Mouse (Mus musculus) heart, postnatal 0 days (tissue): Measurements from ENCODE around the gene Klf12. TPM values are rescaled to one million over a fixed set of nuclear protein-coding genes. Genes with fewer than 3 reads are reported as not detected.
A peak's percentile ranks its signal among the peaks of the same experiment; 100 is the strongest.

Source experiments
- ATAC-seq: fragments of 200-750 bp; cut with Nextera tagmentation; 2 replicates; pipeline ENCODE4 v1.8.0; 2017; ENCODE audit warnings: low read depth, moderate number of reproducible peaks, moderate library complexity; ENCODE audit not compliant: insufficient read depth
- DNase-seq: peaks from one replicate; pipeline ENCODE4 v3.0.0-alpha.2; 2016; ENCODE audit warnings: low spot score
- H3K27ac ChIP-seq: fragments of 300-500 bp; sonication (generic); 2 replicates; pipeline ENCODE4 v1.5.1; 2014; ENCODE audit warnings: low read depth, mild to moderate bottlenecking
- H3K27me3 ChIP-seq: fragments of 300-500 bp; sonication (generic); 2 replicates; pipeline ENCODE4 v1.6.1; 2014; ENCODE audit warnings: low read length, mixed read lengths; ENCODE audit not compliant: control insufficient read depth, insufficient read depth
- H3K36me3 ChIP-seq: fragments of 300-500 bp; sonication (generic); replicated peaks from 2 replicates; pipeline ENCODE4 v1.6.1; 2014; ENCODE audit warnings: low read length, mixed read lengths; ENCODE audit not compliant: control insufficient read depth, insufficient read depth
- H3K4me1 ChIP-seq: fragments of 300-500 bp; sonication (generic); 2 replicates; pipeline ENCODE4 v1.6.1; 2014; ENCODE audit warnings: antibody characterized with exemption; ENCODE audit not compliant: control insufficient read depth, insufficient read depth
- H3K4me2 ChIP-seq: fragments of 300-500 bp; sonication (generic); 2 replicates; pipeline ENCODE4 v1.6.1; 2014; ENCODE audit warnings: low read depth, mild to moderate bottlenecking, low read length, moderate library complexity
- H3K4me3 ChIP-seq: fragments of 300-500 bp; sonication (generic); 2 replicates; pipeline ENCODE4 v1.5.1; 2014; ENCODE audit warnings: low read depth, low read length
- H3K9ac ChIP-seq: fragments of 300-500 bp; sonication (generic); replicated peaks from 2 replicates; pipeline ENCODE4 v1.6.1; 2014; ENCODE audit warnings: low read depth, low read length, mixed read lengths
- H3K9me3 ChIP-seq: fragments of 300-500 bp; sonication (generic); replicated peaks from 2 replicates; pipeline ENCODE4 v1.6.1; 2016; ENCODE audit warnings: low read length; ENCODE audit not compliant: control insufficient read depth
- CTCF ChIP-seq: IDR thresholded peaks from 2 replicates; pipeline ENCODE4 v1.5.1; 2016; ENCODE audit warnings: antibody characterized with exemption, control low read depth, low read depth
- EP300 ChIP-seq: IDR thresholded peaks from 2 replicates; pipeline ENCODE4 v1.6.1; 2016; ENCODE audit warnings: antibody characterized with exemption, low read depth
- WGBS: fragments of 180-500 bp; shearing (Covaris S2); extraction: QIAGEN DNeasy Blood & Tissue Kit; methylation state at CpG from one replicate; pipeline ENCODE4 v1.1.7; 2014; 5-methylcytosine and 5-hydroxymethylcytosine counted together
- polyA plus RNA-seq: library from polyadenylated mRNA; unstranded; fragments of >200 nt; fragmentation: Nextera tagmentation; extraction: Ambion mirVana; gene quantifications from 2 replicates; pipeline ENCODE4 v1.2.1, GENCODE M21; 2015
- total RNA-seq: library from RNA; depleted of rRNA; stranded (reverse); fragments of >200 nt; gene quantifications from 2 replicates; pipeline ENCODE4 v1.2.3, GENCODE M21; 2014; ENCODE audit warnings: low replicate concordance

The Klf12 gene
- total and polyA plus RNA-seq, 2 experiments from 2014 or later, result 4.1 to 26.3 TPM

GRCm38 (mm10) chr14:100274179-100274578, 10.3 kb downstream of the Klf12 start:
- Histone ChIP-seq H3K27me3 (no peaks in the 10 kb centered on the region), H3K9me3 (no peaks in the 10 kb centered on the region), H3K4me3 (no peak overlapping the region), H3K9ac (no peak overlapping the region), H3K36me3 (no peaks in the 10 kb centered on the region), H3K4me2 (no peak overlapping the region), H3K4me1 (no peaks in the 10 kb centered on the region), H3K27ac (no peak overlapping the region)
- no peak for TF ChIP-seq EP300
- TF ChIP-seq CTCF, result no peak
- no peak for ATAC-seq
- DNase-seq, result no peak
- 81% methylated on average over 2 of the region's 2 CpGs for WGBS

- ATAC-seq (no peak), DNase-seq (peak; percentile 25)
- peak overlapping the region; percentile 61; the same call in 1 of the 2 replicates for H3K27ac ChIP-seq
- H3K9me3 ChIP-seq, result no peaks in the 10 kb centered on the region
- no peaks in the 10 kb centered on the region for H3K27me3 ChIP-seq
- TF ChIP-seq EP300 (no peak), CTCF (no peak)
- H3K4me1 ChIP-seq, result peaks cover 6% of the 10 kb centered on the region; the same call in 1 of the 2 replicates
- H3K36me3 ChIP-seq, result no peaks in the 10 kb centered on the region
- 62% methylated on average over 4 of the region's 4 CpGs for WGBS
- H3K4me3 ChIP-seq, result no peak overlapping the region
- H3K4me2 ChIP-seq, result no peak overlapping the region
- H3K9ac ChIP-seq, result no peak overlapping the region
These were observed 23.9 kb downstream of the Klf12 start for GRCm38 (mm10) chr14:100260531-100260930.

DNA sequence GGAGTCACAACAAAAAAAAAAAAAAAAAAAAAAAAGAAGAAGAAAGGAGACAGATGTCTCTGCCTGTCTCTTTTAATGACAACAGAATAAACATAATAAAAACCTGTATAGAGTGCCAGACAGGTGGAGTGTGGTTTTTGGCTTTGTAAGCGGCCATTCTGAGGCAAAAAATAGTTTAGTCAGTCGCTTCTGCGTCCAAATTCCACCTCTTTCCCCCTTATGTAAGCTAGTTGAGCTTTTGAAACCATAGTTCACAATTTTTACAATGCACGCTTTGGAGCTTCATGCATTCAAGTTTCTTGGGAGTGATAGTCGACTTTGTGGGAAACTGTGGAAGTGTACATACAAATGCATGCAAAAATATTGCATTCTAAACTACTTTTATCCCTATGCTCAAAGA, 41.4 kb downstream of the Klf12 start:
- no peak overlapping the region for H3K27ac ChIP-seq
- no peaks in the 10 kb centered on the region for H3K4me1 ChIP-seq
- no peaks in the 10 kb centered on the region for H3K9me3 ChIP-seq
- no peak for TF ChIP-seq EP300
- no peak for TF ChIP-seq CTCF
- H3K4me3 ChIP-seq, result no peak overlapping the region
- no peaks in the 10 kb centered on the region for H3K36me3 ChIP-seq
- no peak overlapping the region for H3K4me2 ChIP-seq
- ATAC-seq (no peak), DNase-seq (no peak)
- H3K9ac ChIP-seq, result no peak overlapping the region
- no peaks in the 10 kb centered on the region for H3K27me3 ChIP-seq
- WGBS, result 89% methylated on average over 5 of the region's 5 CpGs

GRCm38 (mm10) chr14:100239874-100240273, 44.6 kb downstream of the Klf12 start:
- H3K9me3 ChIP-seq, result no peaks in the 10 kb centered on the region
- no peak overlapping the region for H3K27ac ChIP-seq
- H3K36me3 ChIP-seq, result no peaks in the 10 kb centered on the region
- DNase-seq, result no peak
- TF ChIP-seq CTCF, result no peak
- TF ChIP-seq EP300, result no peak
- H3K4me3 ChIP-seq, result no peak overlapping the region
- no peak for ATAC-seq
- no peaks in the 10 kb centered on the region for H3K4me1 ChIP-seq
- H3K4me2 ChIP-seq, result no peak overlapping the region
- H3K27me3 ChIP-seq, result no peaks in the 10 kb centered on the region
- WGBS, result 74% methylated on average over 4 of the region's 4 CpGs
- H3K9ac ChIP-seq, result no peak overlapping the region

- no peaks in the 10 kb centered on the region for H3K9me3 ChIP-seq
- H3K4me3 ChIP-seq, result no peak overlapping the region
- DNase-seq (no peak), ATAC-seq (no peak)
- H3K4me2 ChIP-seq, result no peak overlapping the region
- no peaks in the 10 kb centered on the region for H3K27me3 ChIP-seq
- no peak overlapping the region for H3K9ac ChIP-seq
- WGBS, result 82% methylated on average over 7 of the region's 7 CpGs
- H3K4me1 ChIP-seq, result no peaks in the 10 kb centered on the region; the same call in 1 of the 2 replicates
- TF ChIP-seq EP300, result no peak
- no peak for TF ChIP-seq CTCF
- no peak overlapping the region for H3K27ac ChIP-seq
- H3K36me3 ChIP-seq, result no peaks in the 10 kb centered on the region
These were observed 47.7 kb downstream of the Klf12 start for GRCm38 (mm10) chr14:100236757-100237156.

DNA sequence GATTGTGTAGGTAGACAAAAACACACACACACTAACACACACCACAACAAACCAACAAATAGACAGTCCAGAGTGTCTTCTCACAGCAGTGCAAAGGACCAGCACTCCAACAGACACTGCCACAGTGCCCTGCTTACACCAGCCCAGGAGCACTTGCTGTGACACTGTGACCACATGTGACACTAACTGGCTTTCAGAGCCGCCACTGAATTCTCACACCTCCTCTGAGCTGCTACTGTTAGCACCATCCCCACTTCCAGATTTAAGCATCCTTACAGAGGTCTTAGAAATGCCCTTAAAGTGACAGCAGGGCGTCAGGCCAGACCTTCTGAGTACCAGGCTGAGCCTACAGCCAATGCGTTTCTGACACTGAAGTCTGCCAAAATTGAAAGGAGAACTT, 48.7 kb downstream of the Klf12 start:
- 36% methylated on average over 3 of the region's 3 CpGs for WGBS
- TF ChIP-seq EP300 (no peak), CTCF (no peak)
- no peak for DNase-seq

More for the DNA sequence above, 48.7 kb downstream of the Klf12 start:
- no peak overlapping the region for H3K4me2 ChIP-seq
- no peak overlapping the region for H3K27ac ChIP-seq
- H3K27me3 ChIP-seq, result no peaks in the 10 kb centered on the region
- no peak overlapping the region for H3K4me3 ChIP-seq
- ATAC-seq, result no peak
- no peak overlapping the region for H3K9ac ChIP-seq
- H3K36me3 ChIP-seq, result no peaks in the 10 kb centered on the region
- H3K9me3 ChIP-seq, result no peaks in the 10 kb centered on the region
- H3K4me1 ChIP-seq, result no peaks in the 10 kb centered on the region; the same call in 1 of the 2 replicates
